Mouse (Mus musculus): Measurements from ENCODE around the gene Inpp5a. TPM values are rescaled to one million over a fixed set of nuclear protein-coding genes. Genes with fewer than 3 reads are reported as not detected.
A peak's percentile ranks its signal among the peaks of the same experiment; 100 is the strongest.

Inpp5a gene
- polyA plus RNA-seq, 1 experiment from 2014 or later, result 17.4 TPM

- Histone ChIP-seq H3K27me3 (replicated peaks; ENCODE audit: control insufficient read depth, insufficient read depth, low read length) (no peaks in the 10 kb centered on the region), H3K4me1 (ENCODE audit: control insufficient read depth, insufficient read depth, low read depth, low read length) (peaks cover 10% of the 10 kb centered on the region), H3K4me2 (ENCODE audit: low read length) (no peak overlapping the region), H3K9ac (ENCODE audit: low read depth, low read length) (0 out of 2 replicates have a peak overlapping the region, but pooled peaks have one; percentile 10), H3K36me3 (ENCODE audit: control insufficient read depth, insufficient read depth, low read length) (no peaks in the 10 kb centered on the region), H3K4me3 (ENCODE audit: low read length) (no peak overlapping the region), H3K9me3 (ENCODE audit: control insufficient read depth, low read length) (no peaks in the 10 kb centered on the region), H3K27ac (ENCODE audit: low read depth, low read length) (no peak overlapping the region)
- WGBS, result 24% methylated on average over 5 of the region's 5 CpGs
- ATAC-seq, result 0 out of 2 replicates have a peak, but pooled peaks have one; percentile 6
These were observed 52.1 kb downstream of the Inpp5a start for GRCm38 (mm10) chr7:139441022-139441421.

- WGBS, result 71% methylated on average over 10 of the region's 10 CpGs
- Histone ChIP-seq H3K27me3 (replicated peaks; ENCODE audit: control insufficient read depth, insufficient read depth, low read length) (no peaks in the 10 kb centered on the region), H3K27ac (ENCODE audit: low read depth, low read length) (no peak overlapping the region), H3K9me3 (ENCODE audit: control insufficient read depth, low read length) (no peaks in the 10 kb centered on the region), H3K36me3 (ENCODE audit: control insufficient read depth, insufficient read depth, low read length) (no peaks in the 10 kb centered on the region), H3K4me3 (ENCODE audit: low read length) (no peak overlapping the region), H3K9ac (ENCODE audit: low read depth, low read length) (no peak overlapping the region), H3K4me2 (ENCODE audit: low read length) (no peak overlapping the region), H3K4me1 (ENCODE audit: control insufficient read depth, insufficient read depth, low read depth, low read length) (peaks cover 10% of the 10 kb centered on the region)
- ATAC-seq, result peak; percentile 46; the same call in 1 of the 2 replicates
These were observed 52.9 kb downstream of the Inpp5a start for GRCm38 (mm10) chr7:139441761-139442211.

GRCm38 (mm10) chr7:139445621-139446020, 56.7 kb downstream of the Inpp5a start:
- no peaks in the 10 kb centered on the region for H3K27me3 ChIP-seq (replicated peaks; ENCODE audit: control insufficient read depth, insufficient read depth, low read length)
- H3K4me2 ChIP-seq (ENCODE audit: low read length), result no peak overlapping the region
- no peak overlapping the region for H3K9ac ChIP-seq (ENCODE audit: low read depth, low read length)
- no peak overlapping the region for H3K27ac ChIP-seq (ENCODE audit: low read depth, low read length)
- H3K9me3 ChIP-seq (ENCODE audit: control insufficient read depth, low read length), result no peaks in the 10 kb centered on the region
- no peak for ATAC-seq
- H3K4me1 ChIP-seq (ENCODE audit: control insufficient read depth, insufficient read depth, low read depth, low read length), result peaks cover 4% of the 10 kb centered on the region
- 70% methylated on average over 8 of the region's 8 CpGs for WGBS
- no peak overlapping the region for H3K4me3 ChIP-seq (ENCODE audit: low read length)
- no peaks in the 10 kb centered on the region for H3K36me3 ChIP-seq (ENCODE audit: control insufficient read depth, insufficient read depth, low read length)

- Histone ChIP-seq H3K9me3 (ENCODE audit: control insufficient read depth, low read length) (no peaks in the 10 kb centered on the region), H3K27ac (ENCODE audit: low read depth, low read length) (no peak overlapping the region), H3K4me1 (ENCODE audit: control insufficient read depth, insufficient read depth, low read depth, low read length) (no peaks in the 10 kb centered on the region; the same call in 1 of the 2 replicates), H3K27me3 (replicated peaks; ENCODE audit: control insufficient read depth, insufficient read depth, low read length) (no peaks in the 10 kb centered on the region), H3K36me3 (ENCODE audit: control insufficient read depth, insufficient read depth, low read length) (no peaks in the 10 kb centered on the region), H3K4me3 (ENCODE audit: low read length) (no peak overlapping the region), H3K4me2 (ENCODE audit: low read length) (no peak overlapping the region), H3K9ac (ENCODE audit: low read depth, low read length) (no peak overlapping the region)
- 94% methylated on average over 3 of the region's 3 CpGs for WGBS
- ATAC-seq, result no peak
These were observed 58.5 kb downstream of the Inpp5a start for GRCm38 (mm10) chr7:139447381-139447780.

- 88% methylated on average over 16 of the region's 16 CpGs for WGBS
- no peak overlapping the region for H3K4me3 ChIP-seq (ENCODE audit: low read length)
These were observed 61.5 kb downstream of the Inpp5a start for GRCm38 (mm10) chr7:139450186-139450998.

GRCm38 (mm10) chr7:139451711-139452110, 62.8 kb downstream of the Inpp5a start:
- ATAC-seq, result no peak
- no peak overlapping the region for H3K9ac ChIP-seq (ENCODE audit: low read depth, low read length)
- no peaks in the 10 kb centered on the region for H3K36me3 ChIP-seq (ENCODE audit: control insufficient read depth, insufficient read depth, low read length)
- 86% methylated on average over 5 of the region's 5 CpGs for WGBS
- no peaks in the 10 kb centered on the region; the same call in 1 of the 2 replicates for H3K4me1 ChIP-seq (ENCODE audit: control insufficient read depth, insufficient read depth, low read depth, low read length)
- no peak overlapping the region for H3K4me2 ChIP-seq (ENCODE audit: low read length)
- no peaks in the 10 kb centered on the region for H3K27me3 ChIP-seq (replicated peaks; ENCODE audit: control insufficient read depth, insufficient read depth, low read length)
- H3K9me3 ChIP-seq (ENCODE audit: control insufficient read depth, low read length), result no peaks in the 10 kb centered on the region
- H3K27ac ChIP-seq (ENCODE audit: low read depth, low read length), result no peak overlapping the region
- no peak overlapping the region for H3K4me3 ChIP-seq (ENCODE audit: low read length)

More at GRCm38 (mm10) chr7:139450186-139450998, 61.5 kb downstream of the Inpp5a start:
- H3K4me2 ChIP-seq (ENCODE audit: low read length), result no peak overlapping the region
- H3K27me3 ChIP-seq (replicated peaks; ENCODE audit: control insufficient read depth, insufficient read depth, low read length), result no peaks in the 10 kb centered on the region
- H3K27ac ChIP-seq (ENCODE audit: low read depth, low read length), result no peak overlapping the region
- H3K9me3 ChIP-seq (ENCODE audit: control insufficient read depth, low read length), result no peaks in the 10 kb centered on the region
- ATAC-seq, result no peak
- H3K4me1 ChIP-seq (ENCODE audit: control insufficient read depth, insufficient read depth, low read depth, low read length), result no peaks in the 10 kb centered on the region; the same call in 1 of the 2 replicates
- no peaks in the 10 kb centered on the region for H3K36me3 ChIP-seq (ENCODE audit: control insufficient read depth, insufficient read depth, low read length)
- H3K9ac ChIP-seq (ENCODE audit: low read depth, low read length), result no peak overlapping the region

- Histone ChIP-seq H3K4me3 (ENCODE audit: low read length) (no peak overlapping the region), H3K9me3 (ENCODE audit: control insufficient read depth, low read length) (no peaks in the 10 kb centered on the region), H3K9ac (ENCODE audit: low read depth, low read length) (no peak overlapping the region), H3K4me1 (ENCODE audit: control insufficient read depth, insufficient read depth, low read depth, low read length) (no peaks in the 10 kb centered on the region; the same call in 1 of the 2 replicates), H3K27ac (ENCODE audit: low read depth, low read length) (no peak overlapping the region), H3K4me2 (ENCODE audit: low read length) (no peak overlapping the region), H3K27me3 (replicated peaks; ENCODE audit: control insufficient read depth, insufficient read depth, low read length) (no peaks in the 10 kb centered on the region), H3K36me3 (ENCODE audit: control insufficient read depth, insufficient read depth, low read length) (no peaks in the 10 kb centered on the region)
- ATAC-seq, result no peak
- 73% methylated on average over 2 of the region's 2 CpGs for WGBS
These were observed 63.3 kb downstream of the Inpp5a start for GRCm38 (mm10) chr7:139452199-139452598.

GRCm38 (mm10) chr7:139453198-139453597, 64.3 kb downstream of the Inpp5a start:
- WGBS, result 80% methylated on average over 1 of the region's 1 CpGs

GRCm38 (mm10) chr7:139454285-139454684, 65.4 kb downstream of the Inpp5a start:
- 70% methylated on average over 3 of the region's 3 CpGs for WGBS
- no peaks in the 10 kb centered on the region; the same call in 1 of the 2 replicates for H3K4me1 ChIP-seq (ENCODE audit: control insufficient read depth, insufficient read depth, low read depth, low read length)
- no peaks in the 10 kb centered on the region for H3K36me3 ChIP-seq (ENCODE audit: control insufficient read depth, insufficient read depth, low read length)
- no peak overlapping the region for H3K27ac ChIP-seq (ENCODE audit: low read depth, low read length)
- no peak overlapping the region for H3K4me2 ChIP-seq (ENCODE audit: low read length)
- no peak for ATAC-seq
- H3K4me3 ChIP-seq (ENCODE audit: low read length), result no peak overlapping the region
- no peaks in the 10 kb centered on the region for H3K27me3 ChIP-seq (replicated peaks; ENCODE audit: control insufficient read depth, insufficient read depth, low read length)
- H3K9me3 ChIP-seq (ENCODE audit: control insufficient read depth, low read length), result no peaks in the 10 kb centered on the region
- no peak overlapping the region for H3K9ac ChIP-seq (ENCODE audit: low read depth, low read length)

More at GRCm38 (mm10) chr7:139453198-139453597, 64.3 kb downstream of the Inpp5a start:
- no peaks in the 10 kb centered on the region for H3K36me3 ChIP-seq (ENCODE audit: control insufficient read depth, insufficient read depth, low read length)
- no peaks in the 10 kb centered on the region; the same call in 1 of the 2 replicates for H3K4me1 ChIP-seq (ENCODE audit: control insufficient read depth, insufficient read depth, low read depth, low read length)
- no peak overlapping the region for H3K9ac ChIP-seq (ENCODE audit: low read depth, low read length)
- ATAC-seq, result no peak
- H3K27me3 ChIP-seq (replicated peaks; ENCODE audit: control insufficient read depth, insufficient read depth, low read length), result no peaks in the 10 kb centered on the region
- H3K27ac ChIP-seq (ENCODE audit: low read depth, low read length), result no peak overlapping the region
- no peaks in the 10 kb centered on the region for H3K9me3 ChIP-seq (ENCODE audit: control insufficient read depth, low read length)
- no peak overlapping the region for H3K4me3 ChIP-seq (ENCODE audit: low read length)
- no peak overlapping the region for H3K4me2 ChIP-seq (ENCODE audit: low read length)
